Mouse (Mus musculus) heart, embryonic 16.5 days (tissue): Measurements from ENCODE around the gene Lrrn3. TPM values are rescaled to one million over a fixed set of nuclear protein-coding genes. Genes with fewer than 3 reads are reported as not detected.
A peak's percentile ranks its signal among the peaks of the same experiment; 100 is the strongest.

Source experiments
- ATAC-seq: fragments of 200-750 bp; cut with Nextera tagmentation; replicated peaks from 2 replicates; pipeline ENCODE4 v1.8.0; 2017; ENCODE audit warnings: moderate number of reproducible peaks; ENCODE audit not compliant: insufficient read depth, low FRiP score; ENCODE audit errors: extremely low read depth
- H3K27ac ChIP-seq: fragments of 300-500 bp; sonication (generic); 2 replicates; pipeline ENCODE4 v1.5.1; 2014; ENCODE audit warnings: mild to moderate bottlenecking, low read length, control low read depth, moderate library complexity
- H3K27me3 ChIP-seq: fragments of 300-500 bp; sonication (generic); 2 replicates; pipeline ENCODE4 v1.6.1; 2014; ENCODE audit warnings: low read length, mixed read lengths; ENCODE audit not compliant: control insufficient read depth, insufficient read depth
- H3K36me3 ChIP-seq: fragments of 300-500 bp; sonication (generic); 2 replicates; pipeline ENCODE4 v1.6.1; 2014; ENCODE audit not compliant: control insufficient read depth, insufficient read depth
- H3K4me1 ChIP-seq: fragments of 300-500 bp; sonication (generic); 2 replicates; pipeline ENCODE4 v1.6.1; 2014; ENCODE audit warnings: low read length, mixed read lengths; ENCODE audit not compliant: control insufficient read depth, insufficient read depth
- H3K4me2 ChIP-seq: fragments of 300-500 bp; sonication (generic); 2 replicates; pipeline ENCODE4 v1.6.1; 2014; ENCODE audit warnings: low read depth, mild to moderate bottlenecking, control low read depth, low read length
- H3K4me3 ChIP-seq: fragments of 300-500 bp; sonication (generic); 2 replicates; pipeline ENCODE4 v1.5.1; 2014; ENCODE audit warnings: mild to moderate bottlenecking, control low read depth, low read length
- H3K9ac ChIP-seq: fragments of 300-500 bp; sonication (generic); 2 replicates; pipeline ENCODE4 v1.6.1; 2014; ENCODE audit warnings: low read length, control low read depth
- H3K9me3 ChIP-seq: fragments of 300-500 bp; sonication (generic); replicated peaks from 2 replicates; pipeline ENCODE4 v1.6.1; 2016; ENCODE audit warnings: low read length; ENCODE audit not compliant: control insufficient read depth
- WGBS: fragments of 180-500 bp; shearing (Covaris S2); extraction: QIAGEN DNeasy Blood & Tissue Kit; methylation state at CpG from one replicate; pipeline ENCODE4 v1.1.7; 2014; 5-methylcytosine and 5-hydroxymethylcytosine counted together
- polyA plus RNA-seq: library from polyadenylated mRNA; unstranded; fragments of >200 nt; fragmentation: Nextera tagmentation; extraction: Ambion mirVana; gene quantifications from 2 replicates; pipeline ENCODE4 v1.2.1, GENCODE M21; 2015

The Lrrn3 gene
- polyA plus RNA-seq, result 3.3 and 4.5 TPM in 2 replicates

- Histone ChIP-seq H3K4me3 (peak within 1 kb of the TSS; percentile 59), H3K36me3 (no peaks in the 10 kb centered on the region), H3K9ac (peak within 1 kb of the TSS; percentile 55), H3K4me2 (peak within 1 kb of the TSS; percentile 69), H3K27me3 (no peaks in the 10 kb centered on the region), H3K27ac (no peak within 1 kb of the TSS), H3K9me3 (no peaks in the 10 kb centered on the region), H3K4me1 (peaks cover 6% of the 10 kb centered on the region)
- WGBS, result 94% methylated on average over 1 of the region's 1 CpGs
- ATAC-seq, result no peak
Observed at GRCm38 (mm10) chr12:41486331-41486730, at the start of gene Lrrn3. Gene Lrrn3, minus strand, starts transcription at chr12:41486431.

DNA sequence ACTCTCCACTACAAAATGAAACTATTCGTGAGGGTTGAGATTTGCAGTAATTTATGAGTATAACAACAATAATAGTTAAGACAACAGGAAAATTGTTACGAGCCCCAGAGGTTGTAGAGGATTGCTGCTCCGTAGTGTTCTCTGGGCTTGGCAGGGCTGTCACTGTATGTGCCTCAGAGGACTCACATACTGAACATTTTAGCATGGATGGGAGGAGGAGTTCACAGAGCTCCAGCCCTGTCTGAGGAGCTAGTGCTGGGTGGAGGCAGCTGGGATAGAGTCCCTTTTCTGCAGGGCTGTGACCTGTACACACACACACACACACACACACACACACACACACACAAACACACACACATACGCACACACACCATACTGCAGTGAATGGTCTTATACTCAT lies 42.2 kb upstream of the Lrrn3 start:
- no peak overlapping the region for H3K4me3 ChIP-seq
- H3K4me1 ChIP-seq, result no peaks in the 10 kb centered on the region
- 76% methylated on average over 4 of the region's 4 CpGs for WGBS
- no peak overlapping the region for H3K27ac ChIP-seq
- ATAC-seq, result no peak
- H3K36me3 ChIP-seq, result no peaks in the 10 kb centered on the region
- H3K4me2 ChIP-seq, result no peak overlapping the region
- no peaks in the 10 kb centered on the region for H3K9me3 ChIP-seq
- no peak overlapping the region for H3K9ac ChIP-seq
- no peaks in the 10 kb centered on the region for H3K27me3 ChIP-seq

DNA sequence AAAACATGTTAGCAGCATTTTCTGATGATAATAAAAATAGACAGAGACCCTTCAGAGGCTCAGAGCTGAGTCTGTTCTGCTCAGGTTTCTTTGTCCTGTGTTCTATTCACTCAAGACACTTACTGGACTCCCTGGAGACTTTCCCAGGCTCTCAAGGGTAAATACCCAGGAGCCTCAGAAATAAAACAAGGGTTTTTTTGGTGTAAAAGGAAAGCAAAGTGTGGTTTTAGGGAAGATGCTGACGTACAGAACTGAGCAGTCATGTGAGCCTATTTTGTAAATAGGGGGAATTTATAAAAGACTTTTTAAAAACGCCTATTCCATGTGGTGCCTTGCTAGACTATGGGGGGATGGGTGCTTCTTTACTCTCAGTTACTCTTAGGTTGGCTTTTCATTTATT lies 40.5 kb upstream of the Lrrn3 start:
- no peak overlapping the region for H3K4me2 ChIP-seq
- WGBS, result 70% methylated on average over 2 of the region's 2 CpGs
- H3K36me3 ChIP-seq, result no peaks in the 10 kb centered on the region
- no peaks in the 10 kb centered on the region for H3K4me1 ChIP-seq
- no peak overlapping the region for H3K9ac ChIP-seq
- ATAC-seq, result no peak
- no peaks in the 10 kb centered on the region for H3K27me3 ChIP-seq
- no peak overlapping the region for H3K27ac ChIP-seq
- no peak overlapping the region for H3K4me3 ChIP-seq
- no peaks in the 10 kb centered on the region for H3K9me3 ChIP-seq

DNA sequence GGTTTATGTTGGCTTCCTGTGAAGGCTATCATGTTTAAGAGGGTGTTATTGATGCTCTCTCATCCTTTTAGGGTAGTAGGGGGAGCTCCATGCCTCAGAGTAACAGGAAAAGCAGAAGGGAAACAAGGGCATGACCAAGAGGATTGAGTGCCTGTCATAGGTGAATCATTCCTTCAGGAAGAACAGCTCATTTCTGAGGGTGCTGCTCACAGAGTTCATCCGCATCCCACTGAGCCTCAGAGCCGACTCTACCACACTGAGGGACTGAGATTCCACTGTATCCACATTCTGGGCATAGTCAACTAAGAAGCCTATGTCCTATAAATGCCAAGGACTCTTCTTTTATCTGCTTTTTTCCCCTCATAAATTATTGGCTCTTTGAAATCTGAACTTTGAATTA lies 35.4 kb upstream of the Lrrn3 start:
- Histone ChIP-seq H3K27me3 (no peaks in the 10 kb centered on the region), H3K4me3 (no peak overlapping the region), H3K4me1 (no peaks in the 10 kb centered on the region), H3K9ac (no peak overlapping the region), H3K27ac (no peak overlapping the region), H3K4me2 (no peak overlapping the region), H3K9me3 (no peaks in the 10 kb centered on the region), H3K36me3 (no peaks in the 10 kb centered on the region)
- no peak for ATAC-seq
- WGBS, result 73% methylated on average over 2 of the region's 2 CpGs

- H3K4me3 ChIP-seq, result no peak overlapping the region
- no peaks in the 10 kb centered on the region for H3K36me3 ChIP-seq
- no peak for ATAC-seq
- H3K9ac ChIP-seq, result no peak overlapping the region
- no peak overlapping the region for H3K27ac ChIP-seq
- H3K27me3 ChIP-seq, result no peaks in the 10 kb centered on the region
- H3K4me2 ChIP-seq, result no peak overlapping the region
- no peaks in the 10 kb centered on the region for H3K4me1 ChIP-seq
- WGBS, result 68% methylated on average over 2 of the region's 2 CpGs
- no peaks in the 10 kb centered on the region for H3K9me3 ChIP-seq
Observed at GRCm38 (mm10) chr12:41520326-41520725, 34.1 kb upstream of the Lrrn3 start.

GRCm38 (mm10) chr12:41518897-41519296 lies 32.7 kb upstream of the Lrrn3 start:
- Histone ChIP-seq H3K27ac (no peak overlapping the region), H3K4me2 (no peak overlapping the region), H3K27me3 (no peaks in the 10 kb centered on the region), H3K4me1 (no peaks in the 10 kb centered on the region), H3K9ac (no peak overlapping the region), H3K4me3 (no peak overlapping the region), H3K36me3 (no peaks in the 10 kb centered on the region), H3K9me3 (no peaks in the 10 kb centered on the region)
- WGBS, result 57% methylated on average over 5 of the region's 5 CpGs
- no peak for ATAC-seq

- no peak overlapping the region for H3K9ac ChIP-seq
- H3K9me3 ChIP-seq, result no peaks in the 10 kb centered on the region
- no peaks in the 10 kb centered on the region for H3K36me3 ChIP-seq
- H3K4me1 ChIP-seq, result no peaks in the 10 kb centered on the region
- no peak overlapping the region for H3K4me2 ChIP-seq
- 48% methylated on average over 3 of the region's 3 CpGs for WGBS
- H3K4me3 ChIP-seq, result no peak overlapping the region
- ATAC-seq, result no peak
- H3K27me3 ChIP-seq, result no peaks in the 10 kb centered on the region
- no peak overlapping the region for H3K27ac ChIP-seq
Observed at GRCm38 (mm10) chr12:41510588-41510987, 24.4 kb upstream of the Lrrn3 start.

GRCm38 (mm10) chr12:41508610-41509009 lies 22.4 kb upstream of the Lrrn3 start:
- Histone ChIP-seq H3K9ac (no peak overlapping the region), H3K27ac (no peak overlapping the region), H3K4me1 (no peaks in the 10 kb centered on the region), H3K4me3 (no peak overlapping the region), H3K4me2 (no peak overlapping the region), H3K9me3 (no peaks in the 10 kb centered on the region), H3K36me3 (no peaks in the 10 kb centered on the region), H3K27me3 (no peaks in the 10 kb centered on the region)
- 86% methylated on average over 4 of the region's 4 CpGs for WGBS
- no peak for ATAC-seq

- H3K4me2 ChIP-seq, result no peak overlapping the region
Observed at GRCm38 (mm10) chr12:41500049-41500820, 14.0 kb upstream of the Lrrn3 start.

More at GRCm38 (mm10) chr12:41500049-41500820, 14.0 kb upstream of the Lrrn3 start:
- no peak overlapping the region for H3K4me3 ChIP-seq
- H3K27me3 ChIP-seq, result no peaks in the 10 kb centered on the region
- 53% methylated on average over 9 of the region's 9 CpGs for WGBS
- no peak overlapping the region for H3K9ac ChIP-seq
- H3K27ac ChIP-seq, result no peak overlapping the region
- no peak for ATAC-seq
- H3K9me3 ChIP-seq, result no peaks in the 10 kb centered on the region
- H3K36me3 ChIP-seq, result no peaks in the 10 kb centered on the region
- H3K4me1 ChIP-seq, result no peaks in the 10 kb centered on the region
